Mouse (Mus musculus): Measurements from ENCODE around the gene Rnf187. TPM values are rescaled to one million over a fixed set of nuclear protein-coding genes. Genes with fewer than 3 reads are reported as not detected.
"Not testable (repeated sequence)": the region's sequence is repeated elsewhere in the genome, so short reads cannot be mapped to it uniquely, and the experiment has no call there.

Rnf187 gene
- polyA plus RNA-seq, 1 experiment = 245 TPM

GRCm38 (mm10) chr11:58954420-58955142, 15.9 kb upstream of the Rnf187 start, which contains the start of the genes Hist3h2a and Trim17:
Gene Hist3h2a (plus strand): TSS chr11:58954685.
Gene Trim17 (plus strand): TSS chr11:58954685.
- Histone ChIP-seq H3K79me2 (ENCODE audit: control insufficient read depth, insufficient read depth) (peaks cover 29% of the 10 kb centered on the region), H3K79me3 (ENCODE audit: low read depth) (peaks cover 17% of the 10 kb centered on the region), H3K4me3 (ENCODE audit: insufficient read depth, poor library complexity, severe bottlenecking) (peak within 1 kb of the TSS; percentile 57), H3K36me3 (ENCODE audit: control insufficient read depth, insufficient read depth) (peaks cover 24% of the 10 kb centered on the region), H3ac (ENCODE audit: control insufficient read depth, insufficient read length, low read depth) (peak within 1 kb of the TSS; percentile 87), H3K27me3 (ENCODE audit: control insufficient read depth, insufficient read depth, insufficient read length) (peaks cover 4% of the 10 kb centered on the region)
- TF ChIP-seq CEBPB (IDR thresholded peaks at IDR 0.05; ENCODE audit: low read depth) (peak; percentile 4), FOSL1 (IDR thresholded peaks at IDR 0.05; ENCODE audit: insufficient read depth, low read length, poor library complexity, severe bottlenecking) (no peak), MYOG (IDR thresholded peaks at IDR 0.05; ENCODE audit: control insufficient read depth, extremely low read depth, insufficient read length) (no peak), MAX (IDR thresholded peaks at IDR 0.05) (peak; percentile 50), MYOD1 (IDR thresholded peaks at IDR 0.05; ENCODE audit: control insufficient read depth, insufficient read length, low read depth) (no peak), CTCF (IDR thresholded peaks at IDR 0.05; ENCODE audit: control insufficient read depth, insufficient read depth, insufficient read length) (peak; percentile 41), USF1 (IDR thresholded peaks at IDR 0.05; ENCODE audit: low read depth) (peak; percentile 59)

- H3K79me3 ChIP-seq (ENCODE audit: low read depth) = peaks cover 17% of the 10 kb centered on the region
- not testable (repeated sequence) for H3K27me3 ChIP-seq (ENCODE audit: control insufficient read depth, insufficient read depth, insufficient read length); H3K4me3 ChIP-seq (ENCODE audit: insufficient read depth, poor library complexity, severe bottlenecking)
- H3ac ChIP-seq (ENCODE audit: control insufficient read depth, insufficient read length, low read depth) = peak overlapping the region; percentile 32
- peaks cover 24% of the 10 kb centered on the region for H3K36me3 ChIP-seq (ENCODE audit: control insufficient read depth, insufficient read depth)
- H3K79me2 ChIP-seq (ENCODE audit: control insufficient read depth, insufficient read depth) = peaks cover 29% of the 10 kb centered on the region
Observed at GRCm38 (mm10) chr11:58954170-58954419, 15.4 kb upstream of the Rnf187 start.

GRCm38 (mm10) chr11:58953351-58954169, 14.8 kb upstream of the Rnf187 start:
- Histone ChIP-seq H3K36me3 (ENCODE audit: control insufficient read depth, insufficient read depth) (peaks cover 24% of the 10 kb centered on the region), H3K79me3 (ENCODE audit: low read depth) (peaks cover 17% of the 10 kb centered on the region), H3ac (ENCODE audit: control insufficient read depth, insufficient read length, low read depth) (peak overlapping the region; percentile 57), H3K27me3 (ENCODE audit: control insufficient read depth, insufficient read depth, insufficient read length) (peaks cover 13% of the 10 kb centered on the region), H3K4me3 (ENCODE audit: insufficient read depth, poor library complexity, severe bottlenecking) (no peak overlapping the region), H3K79me2 (ENCODE audit: control insufficient read depth, insufficient read depth) (peaks cover 29% of the 10 kb centered on the region)
- no peak for TF ChIP-seq CEBPB (IDR thresholded peaks at IDR 0.05; ENCODE audit: low read depth)
- TF ChIP-seq MYOG (IDR thresholded peaks at IDR 0.05; ENCODE audit: control insufficient read depth, extremely low read depth, insufficient read length) = no peak
- TF ChIP-seq CTCF (IDR thresholded peaks at IDR 0.05; ENCODE audit: control insufficient read depth, insufficient read depth, insufficient read length) = no peak
- TF ChIP-seq USF1 (IDR thresholded peaks at IDR 0.05; ENCODE audit: low read depth) = no peak
- TF ChIP-seq FOSL1 (IDR thresholded peaks at IDR 0.05; ENCODE audit: insufficient read depth, low read length, poor library complexity, severe bottlenecking) = no peak
- no peak for TF ChIP-seq MYOD1 (IDR thresholded peaks at IDR 0.05; ENCODE audit: control insufficient read depth, insufficient read length, low read depth)
- no peak for TF ChIP-seq MAX (IDR thresholded peaks at IDR 0.05)

- Histone ChIP-seq H3ac (ENCODE audit: control insufficient read depth, insufficient read length, low read depth) (no peak overlapping the region), H3K27me3 (ENCODE audit: control insufficient read depth, insufficient read depth, insufficient read length) (peaks cover 15% of the 10 kb centered on the region)
- no peak for TF ChIP-seq FOSL1 (IDR thresholded peaks at IDR 0.05; ENCODE audit: insufficient read depth, low read length, poor library complexity, severe bottlenecking)
- TF ChIP-seq CEBPB (IDR thresholded peaks at IDR 0.05; ENCODE audit: low read depth) = no peak
- no peak for TF ChIP-seq MAX (IDR thresholded peaks at IDR 0.05)
- TF ChIP-seq CTCF (IDR thresholded peaks at IDR 0.05; ENCODE audit: control insufficient read depth, insufficient read depth, insufficient read length) = no peak
- TF ChIP-seq MYOD1 (IDR thresholded peaks at IDR 0.05; ENCODE audit: control insufficient read depth, insufficient read length, low read depth) = no peak
- TF ChIP-seq USF1 (IDR thresholded peaks at IDR 0.05; ENCODE audit: low read depth) = no peak
- TF ChIP-seq MYOG (IDR thresholded peaks at IDR 0.05; ENCODE audit: control insufficient read depth, extremely low read depth, insufficient read length) = no peak
Observed at GRCm38 (mm10) chr11:58951210-58951609, 12.5 kb upstream of the Rnf187 start.

GRCm38 (mm10) chr11:58949480-58950431, 11.0 kb upstream of the Rnf187 start:
- no peaks in the 10 kb centered on the region for H3K79me3 ChIP-seq (ENCODE audit: low read depth)
- H3K27me3 ChIP-seq (ENCODE audit: control insufficient read depth, insufficient read depth, insufficient read length) = peaks cover 26% of the 10 kb centered on the region
- H3K4me3 ChIP-seq (ENCODE audit: insufficient read depth, poor library complexity, severe bottlenecking) = no peak overlapping the region
- H3ac ChIP-seq (ENCODE audit: control insufficient read depth, insufficient read length, low read depth) = no peak overlapping the region
- TF ChIP-seq MYOD1 (IDR thresholded peaks at IDR 0.05; ENCODE audit: control insufficient read depth, insufficient read length, low read depth) = no peak
- TF ChIP-seq FOSL1 (IDR thresholded peaks at IDR 0.05; ENCODE audit: insufficient read depth, low read length, poor library complexity, severe bottlenecking) = no peak
- TF ChIP-seq CEBPB (IDR thresholded peaks at IDR 0.05; ENCODE audit: low read depth) = peak; percentile 29
- no peaks in the 10 kb centered on the region for H3K79me2 ChIP-seq (ENCODE audit: control insufficient read depth, insufficient read depth)
- no peaks in the 10 kb centered on the region for H3K36me3 ChIP-seq (ENCODE audit: control insufficient read depth, insufficient read depth)

More at GRCm38 (mm10) chr11:58951210-58951609, 12.5 kb upstream of the Rnf187 start:
- peaks cover 10% of the 10 kb centered on the region for H3K79me3 ChIP-seq (ENCODE audit: low read depth)
- H3K36me3 ChIP-seq (ENCODE audit: control insufficient read depth, insufficient read depth) = peaks cover 7% of the 10 kb centered on the region
- H3K4me3 ChIP-seq (ENCODE audit: insufficient read depth, poor library complexity, severe bottlenecking) = no peak overlapping the region
- peaks cover 13% of the 10 kb centered on the region for H3K79me2 ChIP-seq (ENCODE audit: control insufficient read depth, insufficient read depth)

Data from C2C12 (cell line).